Mouse (Mus musculus): ENCODE results near the gene Tfap4.

DNA sequence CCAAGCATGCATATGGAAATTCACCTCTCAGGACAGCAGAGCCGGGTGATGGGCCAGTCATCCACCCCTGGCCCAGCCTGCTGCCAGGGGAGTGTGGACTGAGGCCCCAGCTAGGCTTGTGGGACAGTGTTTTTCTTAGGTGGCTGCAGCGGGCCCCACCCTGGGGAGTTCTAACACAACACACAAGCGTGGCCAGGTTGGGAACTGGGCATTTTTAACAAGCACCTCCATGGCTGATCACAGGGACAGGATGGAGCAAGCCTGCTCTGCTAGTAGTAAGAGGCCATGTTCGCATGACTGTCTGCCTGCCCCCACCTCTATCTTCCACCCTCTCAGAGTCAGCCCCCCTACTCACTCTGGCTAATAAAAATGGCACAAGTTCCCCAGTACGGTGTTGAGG, 38.4 kb upstream of the Tfap4 start:
- TF ChIP-seq CTCF (IDR thresholded peaks at IDR 0.05; ENCODE audit: borderline replicate concordance, extremely low read depth, insufficient read depth, insufficient read length) (no peak), POLR2A (IDR thresholded peaks at IDR 0.05; ENCODE audit: borderline replicate concordance, extremely low read depth, insufficient read depth, insufficient read length, poor library complexity, severe bottlenecking) (no peak)

All from brain, embryonic 14.5 days (tissue).